Mouse (Mus musculus) E14TG2a.4 (cell line): ENCODE results near the gene Tspo2.

Experiments
- CTCF ChIP-seq: conservative IDR thresholded peaks from 2 replicates; pipeline ENCODE4 v1.5.1; 2014; ENCODE audit warnings: low read length
- POU5F1 ChIP-seq: IDR thresholded peaks from 2 replicates; pipeline ENCODE4 v1.6.1; 2014; ENCODE audit warnings: low read length, borderline replicate concordance

GRCm38 (mm10) chr17:48434479-48434878 is 16.8 kb downstream of the Tspo2 start:
- TF ChIP-seq CTCF (no peak), POU5F1 (no peak)
